Mouse (Mus musculus): ENCODE data around the gene Olfr514.
"Not testable (repeated sequence)": the region's sequence is repeated elsewhere in the genome, so short reads cannot be mapped to it uniquely, and the experiment has no call there.

The Olfr514 gene

DNA sequence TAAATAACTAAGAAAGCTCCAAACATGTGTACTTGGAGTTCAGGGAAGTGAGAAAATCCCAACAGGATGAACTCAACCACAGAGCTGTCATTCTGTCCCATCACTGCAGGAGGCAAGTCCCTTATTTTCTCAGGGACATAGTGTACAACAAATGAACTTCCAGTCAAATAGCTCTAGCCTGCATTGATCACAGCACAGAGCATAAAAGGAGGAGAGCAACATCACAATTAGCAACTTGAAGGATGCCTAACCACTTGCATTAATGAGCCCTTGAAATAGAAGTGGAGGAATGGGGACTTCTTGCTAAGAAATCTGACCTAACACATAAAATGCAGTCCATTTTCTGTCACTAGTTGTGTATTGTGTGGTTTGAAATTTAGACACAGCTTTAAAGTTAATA is at the start of gene Olfr514:
Olfr514 (minus strand) TSS at position 101 of the 400 bp plus-strand sequence.
- no peak for DNase-seq (ENCODE audit: extremely low read depth, insufficient read length, low spot score)

DNA sequence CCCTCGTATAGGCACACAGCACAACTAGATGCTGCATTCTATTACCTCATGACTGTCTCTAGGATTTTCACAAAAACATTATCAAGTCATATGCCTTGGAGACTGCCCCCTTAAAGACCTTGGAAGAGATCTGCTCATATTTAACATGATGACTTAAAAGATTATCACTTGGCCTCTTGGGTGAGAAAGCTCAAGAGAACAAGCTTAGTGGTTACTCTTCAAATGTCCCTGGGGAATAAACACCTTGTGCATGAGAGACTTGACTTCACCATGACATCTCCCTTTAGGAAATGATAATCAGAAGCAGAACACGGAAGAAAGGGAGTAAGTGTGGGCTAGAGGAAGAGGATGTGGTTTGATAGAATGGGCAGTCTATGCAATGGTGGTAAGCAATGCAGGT is 46.5 kb upstream of the Olfr514 start, which contains the start of gene Olfr517:
Olfr517 (minus strand) TSS at position 101 of the 400 bp plus-strand sequence.
- no peak for DNase-seq (ENCODE audit: extremely low read depth, insufficient read length, low spot score)

DNA sequence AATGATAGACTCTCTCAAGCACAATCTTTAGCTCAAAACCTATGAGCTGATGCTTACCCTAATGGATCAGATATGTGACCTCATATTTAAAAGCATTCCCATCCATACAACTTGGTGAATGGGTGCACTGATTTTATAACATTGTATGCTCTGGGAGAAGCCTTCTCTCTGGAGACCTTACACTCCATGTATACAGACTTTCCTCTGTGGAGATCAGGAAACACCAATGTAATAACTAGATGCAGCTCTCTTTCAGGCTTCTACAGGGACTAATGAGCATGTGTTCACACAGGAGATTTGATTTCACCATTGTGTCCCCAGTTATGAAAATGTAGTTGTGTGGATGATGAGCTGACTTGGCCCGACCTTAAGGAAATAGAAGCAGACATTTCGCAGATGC is 24.6 kb upstream of the Olfr514 start, which contains the start of gene Olfr516:
Olfr516 (minus strand) TSS at position 101 of the 400 bp plus-strand sequence.
- no peak for DNase-seq (ENCODE audit: extremely low read depth, insufficient read length, low spot score)

DNA sequence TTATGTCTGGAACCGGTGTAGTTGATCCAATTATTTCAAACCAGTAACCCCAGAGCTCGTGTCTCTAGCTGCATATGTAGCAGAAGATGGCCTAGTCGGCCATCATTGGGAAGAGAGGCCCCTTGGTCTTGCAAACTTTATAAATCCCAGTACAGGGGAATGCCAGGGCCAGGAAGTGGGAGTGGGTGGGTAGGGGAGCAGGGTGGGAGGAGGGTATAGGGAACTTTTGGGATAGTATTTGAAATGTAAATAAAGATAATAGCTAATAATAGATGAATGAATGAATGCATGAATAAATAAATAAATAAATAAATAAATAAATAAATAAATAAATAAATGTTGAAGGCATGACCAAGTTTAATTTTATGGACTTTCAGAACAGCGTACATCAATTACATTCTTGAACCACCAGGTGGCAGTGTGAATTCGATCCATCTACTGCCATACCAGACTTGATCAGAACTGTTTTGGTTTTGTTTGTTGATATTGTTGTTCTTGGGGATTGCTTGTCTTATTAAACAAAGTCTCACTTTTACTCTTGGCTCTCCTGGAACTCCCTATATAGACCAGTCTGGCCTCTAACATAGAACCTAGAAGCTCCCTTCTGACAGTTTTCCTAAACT is 11.1 kb downstream of the Olfr514 start:
- DNase-seq (ENCODE audit: extremely low read depth, insufficient read length, low spot score), result not testable (repeated sequence)

DNA sequence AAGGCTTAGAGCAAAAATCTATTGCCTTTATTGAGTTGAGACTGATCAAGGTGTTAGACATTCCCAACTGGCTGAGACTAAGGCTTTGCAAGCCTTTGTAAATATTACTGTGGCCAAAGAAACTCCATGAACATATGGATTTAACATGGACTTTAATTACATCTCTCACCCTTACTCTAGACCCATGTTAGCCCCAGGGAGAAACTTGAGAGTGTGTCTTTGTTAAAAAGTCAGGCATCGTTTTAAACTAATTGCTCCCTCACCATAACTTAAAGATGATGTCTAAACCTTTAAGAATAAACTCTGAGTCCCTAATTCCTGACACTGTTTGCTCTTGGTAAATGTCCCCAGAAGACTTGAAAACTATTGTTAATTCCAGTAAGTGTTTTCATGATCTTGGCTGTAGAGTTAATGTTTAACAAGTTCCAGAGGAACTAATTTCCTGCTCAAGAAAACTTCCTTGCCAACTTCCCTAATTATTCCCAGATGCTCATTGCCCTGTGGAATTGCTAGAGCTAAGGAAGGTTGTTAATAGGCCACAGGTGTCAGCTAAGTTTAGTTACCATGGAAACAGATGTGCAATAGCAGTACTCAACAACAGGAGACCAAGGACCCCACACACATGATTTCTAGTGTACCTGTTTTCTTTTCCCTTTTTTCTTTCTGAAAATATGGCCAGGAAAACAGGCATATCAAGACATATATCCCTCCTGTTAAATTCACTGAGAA is 28.4 kb downstream of the Olfr514 start:
- DNase-seq (ENCODE audit: extremely low read depth, insufficient read length, low spot score), result no peak

Data from 3134 (cell line).